Mouse (Mus musculus) liver, postnatal 0 days (tissue): ENCODE data around the gene Mycn.

Experiments used
- CTCF ChIP-seq: sonication (generic); IDR thresholded peaks from 2 replicates; pipeline ENCODE4 v1.5.1; 2016; ENCODE audit warnings: antibody characterized with exemption, low read depth
- EP300 ChIP-seq: IDR thresholded peaks from 2 replicates; pipeline ENCODE4 v1.6.1; 2016; ENCODE audit warnings: antibody characterized with exemption, low read depth, mild to moderate bottlenecking

GRCm38 (mm10) chr12:12910356-12910979 is 31.2 kb downstream of the Mycn start:
- TF ChIP-seq CTCF: no peak
- no peak for TF ChIP-seq EP300
